Mouse (Mus musculus): ENCODE results near the gene Dhx15.
A peak's percentile ranks its signal among the peaks of the same experiment; 100 is the strongest.
"Not testable (repeated sequence)": the region's sequence is repeated elsewhere in the genome, so short reads cannot be mapped to it uniquely, and the experiment has no call there.

The Dhx15 gene

GRCm38 (mm10) chr5:52190371-52191179, at the start of gene Dhx15:
Gene Dhx15 (minus strand): TSS chr5:52190514.
- peak; percentile 68 for DNase-seq (ENCODE audit: low spot score)

DNA sequence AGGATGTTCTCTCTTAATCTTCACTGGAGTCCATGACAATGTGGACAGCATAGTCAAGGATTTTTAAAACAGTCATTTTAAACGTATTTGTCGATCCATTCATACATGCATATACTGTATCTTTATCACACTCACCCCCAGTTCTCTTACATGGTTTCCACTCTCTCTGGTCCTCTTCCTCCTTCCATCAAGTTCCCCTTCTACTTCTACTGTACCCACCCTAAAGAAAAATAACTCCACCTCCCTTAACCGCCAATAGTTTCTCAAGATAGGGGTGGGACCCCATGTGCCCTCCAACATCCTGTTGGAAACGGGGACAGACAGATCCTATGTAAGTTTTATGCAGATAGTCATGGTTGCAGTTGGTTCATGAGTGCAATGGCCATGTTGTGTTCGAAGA, 48.6 kb upstream of the Dhx15 start:
- no peak for DNase-seq (ENCODE audit: low spot score)

DNA sequence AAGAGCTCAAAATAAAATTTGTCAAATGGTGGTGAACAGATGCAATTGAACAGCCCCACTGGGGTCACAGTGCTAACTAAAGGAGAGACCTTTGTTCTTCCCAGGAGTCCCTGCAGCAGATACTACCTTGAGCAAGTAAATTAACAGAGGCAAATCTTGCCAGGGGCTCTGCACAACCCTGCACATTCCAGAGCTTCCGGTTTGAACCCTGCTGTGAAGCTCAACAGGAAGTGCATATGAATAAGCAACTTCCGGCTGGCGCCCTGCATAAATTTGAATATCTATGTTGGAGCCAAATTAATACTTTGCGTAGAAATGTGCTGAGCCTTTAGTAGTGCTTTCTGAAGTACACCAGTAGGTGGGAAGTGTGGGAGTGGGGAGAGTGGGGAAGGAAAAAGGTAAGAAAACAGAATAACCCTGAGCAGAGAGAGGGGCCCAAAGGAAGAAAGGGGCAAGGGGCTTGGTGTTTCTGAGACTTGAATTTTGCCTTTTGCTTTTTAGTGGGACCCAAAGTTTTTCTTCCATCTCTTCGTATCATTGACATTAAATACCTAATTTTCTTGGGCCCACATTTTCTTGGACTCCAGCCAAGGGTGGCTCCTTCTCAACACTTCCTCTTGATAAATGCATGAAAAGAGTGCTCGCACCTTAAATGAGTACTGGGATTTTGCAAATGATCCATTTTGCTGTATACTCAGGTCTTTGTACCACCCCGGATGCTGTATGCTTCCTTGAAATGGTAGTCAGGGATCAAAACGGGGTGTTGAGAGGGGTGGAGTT, 47.8 kb upstream of the Dhx15 start:
- no peak for DNase-seq (ENCODE audit: low spot score)

DNA sequence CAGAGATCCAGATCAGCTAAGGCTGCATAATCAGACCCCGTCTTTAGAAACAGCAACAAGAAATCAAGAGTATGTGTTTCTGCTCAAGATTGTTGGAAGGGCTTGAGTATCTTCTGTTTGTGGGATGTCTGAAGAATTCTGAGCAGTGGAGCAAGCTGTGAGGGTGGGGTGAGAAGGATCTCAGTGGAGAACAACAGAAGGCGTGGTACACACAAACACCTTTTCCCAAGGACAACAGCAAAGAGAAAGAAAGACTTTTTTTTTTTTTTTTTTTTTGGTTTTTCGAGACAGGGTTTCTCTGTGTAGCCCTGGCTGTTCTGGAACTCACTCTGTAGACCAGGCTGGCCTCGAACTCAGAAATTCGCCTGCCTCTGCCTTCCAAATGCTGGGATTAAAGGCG, 46.3 kb upstream of the Dhx15 start:
- not testable (repeated sequence) for DNase-seq (ENCODE audit: low spot score)

- no peak for DNase-seq (ENCODE audit: low spot score)
Observed at GRCm38 (mm10) chr5:52234570-52234969, 44.3 kb upstream of the Dhx15 start.

DNA sequence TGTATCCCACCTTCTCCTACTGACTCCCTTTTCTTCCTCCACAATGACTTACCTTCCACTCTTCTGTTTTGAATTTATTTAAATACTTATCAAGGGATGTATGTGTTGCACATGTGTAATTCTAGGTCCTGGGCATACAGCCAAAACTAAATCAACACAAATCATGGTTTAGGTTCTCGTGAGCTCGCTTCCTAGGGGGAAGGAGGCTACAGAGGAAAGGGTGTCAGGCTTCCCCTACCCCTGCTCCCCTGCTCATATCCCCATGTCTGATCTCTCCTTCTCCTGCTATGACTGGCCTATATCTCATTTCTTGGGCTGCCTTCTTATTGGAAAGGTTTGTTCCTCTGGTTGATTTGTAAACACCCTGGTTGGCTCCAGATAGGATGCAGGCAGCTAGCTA, 43.6 kb upstream of the Dhx15 start:
- DNase-seq (ENCODE audit: low spot score): no peak

DNA sequence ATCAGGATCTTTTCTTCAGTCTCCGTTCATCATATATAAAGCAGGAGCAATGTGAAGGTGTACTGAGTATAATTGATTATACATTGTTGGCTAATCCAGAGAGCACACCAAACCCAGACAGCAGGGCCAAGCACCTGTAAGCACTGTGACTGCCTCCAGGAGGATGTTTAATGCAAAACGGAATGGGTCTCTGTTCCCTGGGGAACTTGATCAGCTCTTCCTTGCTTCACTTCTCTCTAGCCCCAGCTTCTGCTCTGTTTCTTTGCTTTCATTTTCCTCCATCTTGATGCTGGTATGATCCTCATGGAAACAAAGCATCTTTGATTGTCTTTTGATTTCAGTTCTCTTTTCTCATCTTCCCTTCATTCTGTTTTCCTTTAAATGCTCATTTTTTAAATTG, 42.3 kb upstream of the Dhx15 start:
- no peak for DNase-seq (ENCODE audit: low spot score)

GRCm38 (mm10) chr5:52232199-52232598, 41.9 kb upstream of the Dhx15 start:
- no peak for DNase-seq (ENCODE audit: low spot score)

- DNase-seq (ENCODE audit: low spot score): no peak
Observed at GRCm38 (mm10) chr5:52230466-52230865, 40.2 kb upstream of the Dhx15 start.

GRCm38 (mm10) chr5:52226677-52227076, 36.4 kb upstream of the Dhx15 start:
- DNase-seq (ENCODE audit: low spot score): no peak

DNA sequence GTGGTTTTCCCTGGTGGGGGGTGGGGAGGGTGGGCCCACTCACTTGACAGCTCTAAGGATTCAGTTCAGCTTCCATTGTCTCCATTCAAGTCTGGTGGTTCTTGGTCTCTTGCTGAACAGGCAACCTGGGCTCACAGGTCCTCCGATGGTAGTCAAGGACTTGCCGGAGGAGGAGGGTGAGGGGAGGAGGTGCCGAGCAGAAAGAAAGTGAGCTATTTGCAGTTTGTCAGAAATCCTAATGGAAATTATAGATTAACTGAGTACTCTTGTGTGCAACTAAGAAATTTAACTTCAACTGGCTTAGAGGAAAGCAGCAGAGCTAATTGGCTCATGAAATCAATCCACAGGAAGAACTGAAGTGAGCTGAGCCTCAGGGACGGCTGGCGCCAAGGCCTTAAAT, 31.3 kb upstream of the Dhx15 start:
- no peak for DNase-seq (ENCODE audit: low spot score)

DNA sequence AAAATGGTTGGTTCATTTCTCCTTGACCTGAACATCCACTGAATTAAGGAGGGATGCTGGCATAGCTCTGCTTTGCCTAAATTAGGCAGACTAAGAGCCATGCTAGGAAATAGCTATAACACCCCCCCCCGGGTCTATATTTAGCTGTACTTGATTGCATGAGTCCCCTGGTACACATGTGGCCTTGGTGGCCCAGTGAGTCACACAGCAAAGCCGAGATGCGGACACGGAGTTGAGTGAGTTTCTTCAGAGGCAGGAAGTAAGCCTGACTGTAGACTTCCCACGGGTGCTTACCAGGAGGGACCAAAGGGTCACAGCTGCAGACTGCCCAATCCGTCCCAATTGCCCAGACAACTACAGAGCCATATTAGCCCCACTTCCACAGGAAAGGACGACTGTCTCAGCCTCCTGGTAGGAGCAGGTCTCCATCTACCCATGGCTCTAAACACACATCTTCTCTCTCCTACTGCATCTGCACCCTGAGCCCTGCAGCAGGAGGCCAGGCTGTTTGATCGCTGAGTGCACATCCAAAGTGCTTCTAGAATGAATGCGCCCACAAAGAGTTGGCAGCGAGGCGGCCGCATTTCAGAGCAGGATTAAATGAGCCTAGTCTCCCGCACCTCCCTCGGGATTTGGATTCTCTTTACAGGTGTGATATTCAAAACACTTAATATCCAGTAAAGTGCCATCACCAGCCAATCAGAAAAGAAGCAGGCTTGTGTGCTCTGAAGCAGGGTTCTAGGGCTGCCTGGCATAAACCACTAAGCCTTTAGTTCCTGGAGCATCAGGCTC, 29.9 kb upstream of the Dhx15 start:
- no peak for DNase-seq (ENCODE audit: low spot score)

GRCm38 (mm10) chr5:52218238-52218637, 27.9 kb upstream of the Dhx15 start:
- DNase-seq (ENCODE audit: low spot score): no peak

GRCm38 (mm10) chr5:52213143-52213900, 23.0 kb upstream of the Dhx15 start:
- no peak for DNase-seq (ENCODE audit: low spot score)

GRCm38 (mm10) chr5:52191180-52191468, 810 bp upstream of the Dhx15 start:
- DNase-seq (ENCODE audit: low spot score): no peak

DNA sequence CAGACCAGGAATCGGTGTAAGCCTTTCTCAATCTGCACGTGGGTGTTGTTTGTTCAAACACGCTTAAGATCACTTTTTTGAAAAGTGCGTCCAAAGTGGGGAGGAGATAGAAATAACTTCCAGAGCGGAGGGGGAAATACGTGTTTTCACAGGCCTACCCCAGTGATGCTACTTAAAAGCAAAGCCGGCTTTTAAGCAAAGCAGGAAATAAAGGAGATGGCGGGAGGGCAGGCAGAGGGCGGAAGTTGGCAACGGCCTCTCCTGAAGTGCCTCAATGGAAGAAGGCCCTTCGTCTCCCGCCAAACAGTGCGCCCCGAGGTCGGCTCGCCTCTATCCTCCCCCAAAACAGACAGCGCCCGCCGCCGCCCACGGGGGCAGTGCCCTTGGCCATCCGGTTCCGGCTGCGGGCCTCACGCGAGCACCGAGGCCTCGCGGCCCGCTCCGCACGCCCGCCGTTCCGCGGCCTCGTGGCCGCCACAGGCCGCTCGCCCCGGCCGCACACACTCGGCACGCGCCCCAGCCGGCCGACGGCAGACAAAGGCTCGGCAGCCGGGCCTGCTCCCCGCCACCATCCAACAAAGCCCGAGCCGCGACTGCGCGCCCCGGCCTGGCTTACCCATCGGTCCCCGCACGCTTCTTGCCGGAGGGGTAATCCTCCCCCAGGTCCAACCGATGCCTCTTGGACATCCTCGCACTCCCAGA, 499 bp downstream of the Dhx15 start:
- DNase-seq (ENCODE audit: low spot score): peak; percentile 45

- DNase-seq (ENCODE audit: low spot score): no peak
Observed at GRCm38 (mm10) chr5:52188206-52188605, 2.1 kb downstream of the Dhx15 start.

DNA sequence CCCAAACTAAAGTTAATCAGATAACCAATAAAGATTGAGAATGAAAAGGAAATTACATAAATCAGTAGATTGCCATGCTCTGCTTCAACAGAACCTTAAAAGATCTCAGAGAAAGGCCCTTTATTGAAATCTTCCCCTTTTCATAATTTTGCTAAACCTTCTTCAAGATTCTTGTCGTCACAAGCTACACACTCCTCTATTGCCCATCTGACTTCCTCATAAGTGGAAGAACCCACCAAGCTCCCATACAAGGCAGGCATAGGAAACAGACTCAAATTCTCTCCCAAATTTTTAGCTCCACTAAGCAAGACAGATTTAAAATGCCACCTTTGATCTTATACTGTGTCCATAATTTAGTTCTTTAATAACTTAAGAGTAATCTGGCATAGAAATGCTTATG, 13.0 kb downstream of the Dhx15 start:
- no peak for DNase-seq (ENCODE audit: low spot score)

GRCm38 (mm10) chr5:52168468-52168867, 21.8 kb downstream of the Dhx15 start:
- DNase-seq (ENCODE audit: low spot score): no peak

DNA sequence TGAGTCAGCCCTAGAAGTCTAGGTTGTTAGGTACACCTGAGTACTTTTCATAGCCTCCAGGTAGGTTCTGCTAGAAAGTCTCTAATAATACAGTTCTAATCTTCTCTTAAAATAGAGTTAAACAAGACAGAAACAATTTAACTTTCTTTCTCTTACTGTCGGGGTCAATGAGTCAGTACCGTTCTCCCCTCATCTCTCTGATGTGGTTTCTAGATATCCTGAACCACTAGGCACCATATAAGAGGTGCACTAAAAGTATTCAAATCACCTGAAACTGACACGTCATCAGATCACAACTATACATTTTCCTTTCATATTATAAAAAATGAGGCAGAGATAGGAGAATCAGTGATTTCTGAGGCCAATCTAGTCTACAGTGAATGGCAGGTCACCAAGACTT, 41.2 kb downstream of the Dhx15 start:
- DNase-seq (ENCODE audit: low spot score): no peak

DNA sequence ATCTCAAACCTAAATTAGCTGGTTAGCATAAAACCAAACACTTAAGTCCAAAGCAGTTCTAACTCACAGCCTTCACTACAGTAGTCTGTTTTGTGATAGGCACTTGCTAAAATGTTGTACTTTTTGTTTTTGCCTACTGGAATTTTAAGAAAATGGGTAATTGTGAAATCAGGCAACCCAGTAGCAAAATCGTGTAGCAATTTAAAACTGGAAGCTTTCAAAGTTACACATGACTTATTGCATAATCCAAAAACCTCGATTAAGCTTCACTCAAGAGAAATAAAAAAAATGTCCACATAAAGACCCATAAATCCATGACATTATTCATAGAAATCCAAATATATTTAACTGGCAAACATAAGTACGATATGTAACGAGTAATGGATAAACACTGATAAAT, 43.2 kb downstream of the Dhx15 start:
- DNase-seq (ENCODE audit: low spot score): no peak

- no peak for DNase-seq (ENCODE audit: low spot score)
Observed at GRCm38 (mm10) chr5:52145684-52146083, 44.6 kb downstream of the Dhx15 start.

All from layer of hippocampus, adult 9-10 months (tissue).